Mouse (Mus musculus): ENCODE measurements around the gene Slc41a2. TPM values are rescaled to one million over a fixed set of nuclear protein-coding genes. Genes with fewer than 3 reads are reported as not detected.

Gene Slc41a2
- polyA plus RNA-seq, 1 experiment, result 8.5 TPM

GRCm38 (mm10) chr10:83301687-83302086, 36.0 kb downstream of the Slc41a2 start:
- Histone ChIP-seq H3K4me1 (ENCODE audit: control insufficient read depth, insufficient read depth, low read length) (no peaks in the 10 kb centered on the region), H3K4me3 (ENCODE audit: control insufficient read depth, low read depth, low read length) (no peak overlapping the region), H3K36me3 (ENCODE audit: control insufficient read depth, insufficient read depth, low read length) (no peaks in the 10 kb centered on the region), H3K27ac (ENCODE audit: control insufficient read depth, insufficient read depth, low read depth, low read length) (no peak overlapping the region), H3K27me3 (ENCODE audit: control insufficient read depth, insufficient read depth, low read length) (no peaks in the 10 kb centered on the region)
- TF ChIP-seq POLR2A (IDR thresholded peaks at IDR 0.05; ENCODE audit: control insufficient read depth, low read depth, low read length) (no peak), CTCF (IDR thresholded peaks at IDR 0.05; ENCODE audit: control insufficient read depth, insufficient read depth, insufficient replicate concordance, low read depth, low read length) (no peak)

DNA sequence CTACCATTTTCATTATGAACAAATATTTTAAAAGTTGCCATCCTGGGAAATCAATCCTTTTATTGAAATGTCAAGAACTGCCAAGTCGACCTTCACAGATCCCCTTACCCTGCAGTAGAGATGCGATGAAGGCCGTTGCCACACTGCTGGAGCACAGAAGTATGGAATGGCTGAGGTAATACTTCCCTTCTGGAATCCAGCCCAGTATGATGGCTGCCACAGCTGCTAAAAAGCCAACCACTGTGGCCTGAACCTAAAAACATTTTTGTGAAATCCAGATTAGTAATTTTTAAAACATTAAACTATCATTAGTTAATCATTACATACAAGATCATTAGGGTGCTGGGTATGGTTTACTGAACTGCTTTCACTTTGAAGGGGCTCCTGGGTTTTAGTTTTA, 36.6 kb downstream of the Slc41a2 start:
- no peaks in the 10 kb centered on the region for H3K36me3 ChIP-seq (ENCODE audit: control insufficient read depth, insufficient read depth, low read length)
- no peak overlapping the region for H3K4me3 ChIP-seq (ENCODE audit: control insufficient read depth, low read depth, low read length)
- no peaks in the 10 kb centered on the region for H3K27me3 ChIP-seq (ENCODE audit: control insufficient read depth, insufficient read depth, low read length)
- no peak for TF ChIP-seq POLR2A (IDR thresholded peaks at IDR 0.05; ENCODE audit: control insufficient read depth, low read depth, low read length)
- H3K4me1 ChIP-seq (ENCODE audit: control insufficient read depth, insufficient read depth, low read length), result no peaks in the 10 kb centered on the region
- H3K27ac ChIP-seq (ENCODE audit: control insufficient read depth, insufficient read depth, low read depth, low read length), result no peak overlapping the region

DNA sequence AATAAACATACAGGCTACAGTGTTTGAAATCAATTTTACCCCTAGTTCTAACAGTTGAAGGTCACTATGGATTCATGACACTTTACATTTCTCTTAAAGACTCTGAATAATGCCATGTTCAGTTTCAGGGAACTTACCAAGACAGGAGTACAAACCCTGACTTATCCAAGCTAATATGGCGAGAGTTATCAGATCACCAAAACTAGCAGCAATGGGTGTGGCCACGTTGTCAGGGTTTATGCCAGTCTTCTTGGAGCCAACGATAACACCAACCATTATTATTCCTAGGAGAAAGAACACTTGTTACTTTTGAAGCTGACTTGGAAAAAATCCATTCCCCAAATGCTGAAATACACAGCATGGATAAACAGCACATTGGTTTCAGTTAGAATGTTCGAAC, 40.7 kb downstream of the Slc41a2 start:
- no peaks in the 10 kb centered on the region for H3K27me3 ChIP-seq (ENCODE audit: control insufficient read depth, insufficient read depth, low read length)

DNA sequence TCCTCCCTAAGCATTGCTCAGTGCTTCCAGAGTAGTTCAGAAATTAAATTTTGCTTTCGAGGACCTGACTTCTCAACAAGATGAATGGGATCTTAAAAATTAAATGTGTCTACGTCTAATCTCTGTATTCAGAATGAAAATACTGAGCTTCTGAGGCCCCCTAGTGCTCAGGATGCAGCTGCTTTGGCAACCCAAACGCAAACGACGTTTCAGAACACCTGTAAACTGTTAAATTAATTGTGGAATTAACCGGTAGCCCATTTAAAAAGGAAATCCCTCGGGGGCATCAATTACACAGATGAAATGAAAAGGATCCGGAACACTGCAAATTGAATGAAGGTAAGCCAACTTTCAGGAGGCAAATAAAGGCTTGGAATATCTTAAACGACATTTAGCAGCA, 42.9 kb downstream of the Slc41a2 start:
- Histone ChIP-seq H3K27me3 (ENCODE audit: control insufficient read depth, insufficient read depth, low read length) (no peaks in the 10 kb centered on the region), H3K36me3 (ENCODE audit: control insufficient read depth, insufficient read depth, low read length) (no peaks in the 10 kb centered on the region), H3K4me1 (ENCODE audit: control insufficient read depth, insufficient read depth, low read length) (no peaks in the 10 kb centered on the region; the same call in 1 of the 2 replicates), H3K4me3 (ENCODE audit: control insufficient read depth, low read depth, low read length) (no peak overlapping the region), H3K27ac (ENCODE audit: control insufficient read depth, insufficient read depth, low read depth, low read length) (no peak overlapping the region)
- TF ChIP-seq CTCF (IDR thresholded peaks at IDR 0.05; ENCODE audit: control insufficient read depth, insufficient read depth, insufficient replicate concordance, low read depth, low read length) (no peak), POLR2A (IDR thresholded peaks at IDR 0.05; ENCODE audit: control insufficient read depth, low read depth, low read length) (no peak)

More for the DNA sequence above, 40.7 kb downstream of the Slc41a2 start:
- Histone ChIP-seq H3K36me3 (ENCODE audit: control insufficient read depth, insufficient read depth, low read length) (no peaks in the 10 kb centered on the region), H3K4me1 (ENCODE audit: control insufficient read depth, insufficient read depth, low read length) (no peaks in the 10 kb centered on the region; the same call in 1 of the 2 replicates), H3K27ac (ENCODE audit: control insufficient read depth, insufficient read depth, low read depth, low read length) (no peak overlapping the region), H3K4me3 (ENCODE audit: control insufficient read depth, low read depth, low read length) (no peak overlapping the region)
- TF ChIP-seq POLR2A (IDR thresholded peaks at IDR 0.05; ENCODE audit: control insufficient read depth, low read depth, low read length), result no peak
- no peak for TF ChIP-seq CTCF (IDR thresholded peaks at IDR 0.05; ENCODE audit: control insufficient read depth, insufficient read depth, insufficient replicate concordance, low read depth, low read length)

GRCm38 (mm10) chr10:83293352-83293751, 44.3 kb downstream of the Slc41a2 start:
- Histone ChIP-seq H3K27me3 (ENCODE audit: control insufficient read depth, insufficient read depth, low read length) (no peaks in the 10 kb centered on the region), H3K27ac (ENCODE audit: control insufficient read depth, insufficient read depth, low read depth, low read length) (no peak overlapping the region), H3K36me3 (ENCODE audit: control insufficient read depth, insufficient read depth, low read length) (no peaks in the 10 kb centered on the region), H3K4me1 (ENCODE audit: control insufficient read depth, insufficient read depth, low read length) (no peaks in the 10 kb centered on the region; the same call in 1 of the 2 replicates), H3K4me3 (ENCODE audit: control insufficient read depth, low read depth, low read length) (no peak overlapping the region)
- TF ChIP-seq POLR2A (IDR thresholded peaks at IDR 0.05; ENCODE audit: control insufficient read depth, low read depth, low read length), result no peak

DNA sequence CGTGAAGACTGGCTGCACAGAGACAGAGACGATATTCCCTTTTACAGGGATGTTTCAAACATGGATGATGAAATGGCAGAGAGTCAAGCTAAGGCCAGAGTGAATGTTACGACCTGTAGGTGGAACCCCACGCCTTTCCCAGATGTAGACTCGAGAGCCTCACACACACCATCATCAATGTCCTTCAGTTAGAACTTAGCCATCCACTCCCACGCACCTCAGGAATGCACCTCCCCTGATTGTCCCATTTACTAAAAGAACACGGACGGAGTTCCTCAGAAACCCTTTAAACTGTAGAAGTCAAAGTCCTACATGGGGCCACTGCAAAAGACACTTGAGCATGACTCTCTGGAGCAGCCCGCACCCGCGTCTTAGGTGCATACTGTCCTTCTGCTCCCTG, 46.0 kb downstream of the Slc41a2 start:
- Histone ChIP-seq H3K4me1 (ENCODE audit: control insufficient read depth, insufficient read depth, low read length) (no peaks in the 10 kb centered on the region; the same call in 1 of the 2 replicates), H3K27me3 (ENCODE audit: control insufficient read depth, insufficient read depth, low read length) (no peaks in the 10 kb centered on the region), H3K27ac (ENCODE audit: control insufficient read depth, insufficient read depth, low read depth, low read length) (no peak overlapping the region), H3K4me3 (ENCODE audit: control insufficient read depth, low read depth, low read length) (no peak overlapping the region), H3K36me3 (ENCODE audit: control insufficient read depth, insufficient read depth, low read length) (no peaks in the 10 kb centered on the region)
- TF ChIP-seq CTCF (IDR thresholded peaks at IDR 0.05; ENCODE audit: control insufficient read depth, insufficient read depth, insufficient replicate concordance, low read depth, low read length) (no peak), POLR2A (IDR thresholded peaks at IDR 0.05; ENCODE audit: control insufficient read depth, low read depth, low read length) (no peak)

GRCm38 (mm10) chr10:83287828-83288227, 49.9 kb downstream of the Slc41a2 start:
- H3K4me3 ChIP-seq (ENCODE audit: control insufficient read depth, low read depth, low read length), result no peak overlapping the region
- no peaks in the 10 kb centered on the region for H3K27me3 ChIP-seq (ENCODE audit: control insufficient read depth, insufficient read depth, low read length)
- no peak overlapping the region for H3K27ac ChIP-seq (ENCODE audit: control insufficient read depth, insufficient read depth, low read depth, low read length)
- TF ChIP-seq POLR2A (IDR thresholded peaks at IDR 0.05; ENCODE audit: control insufficient read depth, low read depth, low read length), result no peak
- TF ChIP-seq CTCF (IDR thresholded peaks at IDR 0.05; ENCODE audit: control insufficient read depth, insufficient read depth, insufficient replicate concordance, low read depth, low read length), result no peak
- H3K36me3 ChIP-seq (ENCODE audit: control insufficient read depth, insufficient read depth, low read length), result no peaks in the 10 kb centered on the region
- no peaks in the 10 kb centered on the region; the same call in 1 of the 2 replicates for H3K4me1 ChIP-seq (ENCODE audit: control insufficient read depth, insufficient read depth, low read length)

DNA sequence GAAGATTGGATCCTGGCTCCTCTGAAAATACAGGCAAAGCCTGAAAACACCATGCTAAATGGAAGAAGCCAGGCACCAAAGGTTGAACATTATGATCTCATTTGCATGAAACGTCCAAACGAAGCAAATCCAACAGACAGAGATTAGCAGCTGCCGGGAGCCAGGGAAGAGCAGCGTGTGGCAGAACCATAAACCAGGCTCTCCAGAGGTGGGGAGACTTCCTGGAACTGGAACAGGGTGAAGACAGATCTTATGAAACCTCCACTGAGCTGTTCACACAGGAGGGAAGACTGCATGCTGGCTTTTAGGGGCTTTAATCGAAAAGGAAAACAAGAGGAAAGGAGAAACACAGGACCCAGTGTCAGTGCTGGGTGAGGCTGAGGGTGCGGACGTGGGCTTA, 51.3 kb downstream of the Slc41a2 start:
- no peak overlapping the region for H3K4me3 ChIP-seq (ENCODE audit: control insufficient read depth, low read depth, low read length)
- H3K36me3 ChIP-seq (ENCODE audit: control insufficient read depth, insufficient read depth, low read length), result no peaks in the 10 kb centered on the region
- no peaks in the 10 kb centered on the region for H3K27me3 ChIP-seq (ENCODE audit: control insufficient read depth, insufficient read depth, low read length)
- no peaks in the 10 kb centered on the region for H3K4me1 ChIP-seq (ENCODE audit: control insufficient read depth, insufficient read depth, low read length)
- TF ChIP-seq CTCF (IDR thresholded peaks at IDR 0.05; ENCODE audit: control insufficient read depth, insufficient read depth, insufficient replicate concordance, low read depth, low read length) (no peak), POLR2A (IDR thresholded peaks at IDR 0.05; ENCODE audit: control insufficient read depth, low read depth, low read length) (no peak)
- no peak overlapping the region for H3K27ac ChIP-seq (ENCODE audit: control insufficient read depth, insufficient read depth, low read depth, low read length)
